Comparison of ENCODE assay signal across 15 mouse cellular contexts in the genomic region with DNA sequence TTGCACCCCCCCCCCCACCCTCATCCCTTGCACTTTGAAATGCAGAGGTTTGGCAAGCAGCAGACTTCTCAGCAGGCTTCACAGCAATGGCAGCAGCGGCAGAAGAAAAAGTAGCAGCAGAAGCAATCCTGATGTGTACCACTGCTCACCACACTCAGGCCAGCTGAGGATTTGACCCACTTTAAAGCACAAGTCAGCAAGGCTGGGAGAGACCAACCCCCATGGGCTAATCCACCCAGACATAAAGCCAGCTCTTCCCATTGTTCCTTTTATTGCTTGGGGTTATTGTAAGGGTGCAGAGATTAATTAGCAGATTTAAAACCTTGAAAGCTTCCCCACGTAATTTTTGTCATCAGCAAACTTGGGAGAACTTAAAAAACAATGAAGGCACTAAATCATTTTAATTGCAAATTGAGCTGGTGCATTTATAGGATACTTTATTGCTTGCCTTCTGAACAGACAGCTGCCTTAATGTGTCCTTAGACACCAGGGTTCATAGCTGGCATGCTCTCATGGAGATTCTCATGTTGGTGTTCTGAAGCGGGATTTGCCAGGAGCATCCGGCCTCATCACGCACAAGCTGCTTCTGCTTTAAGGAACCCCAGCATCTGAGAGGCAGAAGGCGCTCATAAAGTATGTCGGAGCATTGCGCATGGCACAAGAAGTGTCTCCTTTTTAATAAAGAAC.
A peak's percentile ranks its signal among the peaks of the same experiment; 100 is the strongest.
DNase-seq lines count a peak whose midpoint lies in the region; ATAC-seq lines count a peak whose summit lies in the region.
"Had no signal": no experiment of that assay in that cellular context is flagged by ENCODE, and none has a peak within 500 bp of the region (broad histone marks: within the 10 kb centered on the region; RNA-seq: fewer than 3 reads in every experiment).

No protein-coding gene starts in this region.

- no peaks in the 10 kb centered on the region for H3K36me3 ChIP-seq in forebrain, embryonic 14.5 days (ENCODE audit: control insufficient read depth, insufficient read depth, low read length)
- no peaks in the 10 kb centered on the region for H3K36me3 ChIP-seq in forebrain, embryonic 11.5 days (ENCODE audit: control insufficient read depth, insufficient read depth, low read length)
- no peaks in the 10 kb centered on the region for H3K36me3 ChIP-seq in hindbrain, embryonic 16.5 days (ENCODE audit: control insufficient read depth, insufficient read depth, low read length)
- H3K36me3 ChIP-seq: heart, embryonic 13.5 days; liver, embryonic 13.5 days had no signal

- peak; percentile 15 for DNase-seq in forebrain, embryonic 14.5 days (ENCODE audit: low spot score)
- no peak for DNase-seq in forebrain, embryonic 11.5 days (ENCODE audit: low spot score)
- DNase-seq in embryo, embryonic 11 days: peak; percentile 10
- peak; percentile 25 for DNase-seq in neural tube, embryonic 10.5 days (ENCODE audit: extremely low spot score, low spot score)
- no peak for DNase-seq in spleen, adult 18-20 months
- DNase-seq in left cerebral cortex, adult 11 months (ENCODE audit: low spot score): no peak
- no peak for DNase-seq in heart, adult 11 months
- DNase-seq: adrenal gland, postnatal 25 days; gastrocnemius, postnatal 25 days; kidney, postnatal 36 days; liver, embryonic 13.5 days; lung, postnatal 10 days; thymus, postnatal 14 days had no signal

- H3K9me3 ChIP-seq in forebrain, embryonic 14.5 days (replicated peaks; ENCODE audit: control insufficient read depth, low read length): no peaks in the 10 kb centered on the region
- no peaks in the 10 kb centered on the region for H3K9me3 ChIP-seq in forebrain, embryonic 11.5 days (ENCODE audit: control insufficient read depth, low read length)
- H3K9me3 ChIP-seq in hindbrain, embryonic 16.5 days (ENCODE audit: control insufficient read depth, low read length): no peaks in the 10 kb centered on the region
- H3K9me3 ChIP-seq: heart, embryonic 13.5 days; liver, embryonic 13.5 days had no signal

- no peak overlapping the region for H3K27ac ChIP-seq in forebrain, embryonic 14.5 days (ENCODE audit: low read depth, low read length)
- H3K27ac ChIP-seq in forebrain, embryonic 11.5 days (ENCODE audit: low read depth, low read length): no peak overlapping the region
- H3K27ac ChIP-seq in hindbrain, embryonic 16.5 days (ENCODE audit: low read depth, low read length): no peak overlapping the region
- H3K27ac ChIP-seq: heart, embryonic 13.5 days; liver, embryonic 13.5 days had no signal

- 0 out of 2 replicates have a peak, but pooled peaks cover 4% of the 10 kb centered on the region for H3K4me1 ChIP-seq in forebrain, embryonic 14.5 days (ENCODE audit: control insufficient read depth, insufficient read depth, low read length)
- peaks cover 2% of the 10 kb centered on the region; the same call in 1 of the 2 replicates for H3K4me1 ChIP-seq in forebrain, embryonic 11.5 days (replicated peaks; ENCODE audit: control insufficient read depth, insufficient read depth, low read length)
- peaks cover 3% of the 10 kb centered on the region; the same call in 1 of the 2 replicates for H3K4me1 ChIP-seq in hindbrain, embryonic 16.5 days (ENCODE audit: control insufficient read depth, insufficient read depth, low read depth, low read length)
- H3K4me1 ChIP-seq: heart, embryonic 13.5 days; liver, embryonic 13.5 days had no signal

- no peak overlapping the region for H3K9ac ChIP-seq in forebrain, embryonic 14.5 days (ENCODE audit: low read length)
- H3K9ac ChIP-seq in forebrain, embryonic 11.5 days (ENCODE audit: low read length): no peak overlapping the region
- H3K9ac ChIP-seq in hindbrain, embryonic 16.5 days (ENCODE audit: low read depth, low read length): peak overlapping the region; percentile 6; the same call in 1 of the 2 replicates
- H3K9ac ChIP-seq: heart, embryonic 13.5 days; liver, embryonic 13.5 days had no signal

- H3K4me3 ChIP-seq in forebrain, embryonic 14.5 days (ENCODE audit: low read depth, low read length): no peak overlapping the region
- no peak overlapping the region for H3K4me3 ChIP-seq in forebrain, embryonic 11.5 days (ENCODE audit: low read depth, low read length)
- H3K4me3 ChIP-seq in hindbrain, embryonic 16.5 days (ENCODE audit: low read length): no peak overlapping the region
- H3K4me3 ChIP-seq: heart, embryonic 13.5 days; liver, embryonic 13.5 days had no signal

- H3K27me3 ChIP-seq in forebrain, embryonic 14.5 days (replicated peaks; ENCODE audit: control insufficient read depth, insufficient read depth, low read length): no peaks in the 10 kb centered on the region
- H3K27me3 ChIP-seq in forebrain, embryonic 11.5 days (ENCODE audit: control insufficient read depth, insufficient read depth, low read length): no peaks in the 10 kb centered on the region
- no peaks in the 10 kb centered on the region for H3K27me3 ChIP-seq in hindbrain, embryonic 16.5 days (replicated peaks; ENCODE audit: control insufficient read depth, insufficient read depth, low read length)
- H3K27me3 ChIP-seq: heart, embryonic 13.5 days; liver, embryonic 13.5 days had no signal

- no peak overlapping the region for H3K4me2 ChIP-seq in forebrain, embryonic 14.5 days (ENCODE audit: low read length)
- no peak overlapping the region for H3K4me2 ChIP-seq in forebrain, embryonic 11.5 days (ENCODE audit: low read depth, low read length, severe bottlenecking)
- H3K4me2 ChIP-seq in hindbrain, embryonic 16.5 days (ENCODE audit: low read length): peak overlapping the region; percentile 38
- H3K4me2 ChIP-seq: heart, embryonic 13.5 days; liver, embryonic 13.5 days had no signal

- 0 out of 2 replicates have a peak, but pooled peaks have one; percentile 37 for ATAC-seq in forebrain, embryonic 14.5 days
- ATAC-seq in forebrain, embryonic 11.5 days (replicated peaks; ENCODE audit: low FRiP score): no peak
- peak; percentile 73 for ATAC-seq in hindbrain, embryonic 16.5 days

- WGBS in forebrain, embryonic 14.5 days: 16% methylated on average over 8 of the region's 8 CpGs
- WGBS in forebrain, embryonic 11.5 days: 32% methylated on average over 8 of the region's 8 CpGs
- WGBS in hindbrain, embryonic 16.5 days: 22% methylated on average over 8 of the region's 8 CpGs

Comparison
In these comparisons a context has a peak if more than half of its experiments do, and no peak if none do; other contexts are left out.
1. DNase-seq: peak in forebrain, embryonic 14.5 days (single experiment), embryo, embryonic 11 days (single experiment) and neural tube, embryonic 10.5 days (single experiment); none in forebrain, embryonic 11.5 days (single experiment), spleen, adult 18-20 months (0 of 2), left cerebral cortex, adult 11 months (single experiment) and heart, adult 11 months (single experiment).